In genomic region chr4:122859096-122859674, GRCm38 (mm10) we compare ENCODE assay signal across 17 mouse cellular contexts. TPM values are rescaled to one million over a fixed set of nuclear protein-coding genes. Genes with fewer than 3 reads are reported as not detected.
DNase-seq lines count a peak whose midpoint lies in the region; ATAC-seq lines count a peak whose summit lies in the region.
"Had no signal": no experiment of that assay in that cellular context is flagged by ENCODE, and none has a peak within 500 bp of the region (broad histone marks: within the 10 kb centered on the region; RNA-seq: fewer than 3 reads in every experiment).

No protein-coding gene starts in this region.

- H3K4me2 ChIP-seq in heart, embryonic 13.5 days = no peak overlapping the region
- H3K4me2 ChIP-seq: heart, embryonic 11.5 days; intestine, embryonic 15.5 days; limb, embryonic 12.5 days; midbrain, embryonic 15.5 days had no signal

- peaks cover 92% of the 10 kb centered on the region for H3K36me3 ChIP-seq in heart, embryonic 13.5 days

- H3K4me1 ChIP-seq in heart, embryonic 13.5 days = no peaks in the 10 kb centered on the region
- H3K4me1 ChIP-seq: hindbrain, embryonic 10.5 days; intestine, embryonic 15.5 days; limb, embryonic 12.5 days; midbrain, embryonic 15.5 days had no signal

- ATAC-seq in heart, embryonic 13.5 days (ENCODE audit: extremely low read depth, insufficient number of reproducible peaks, low FRiP score, low TSS enrichment) = no peak
- ATAC-seq in common myeloid progenitor, adult 5-6 weeks (replicated peaks; ENCODE audit: low read depth, poor library complexity, severe bottlenecking) = peak; percentile 23; the same call in 1 of the 2 replicates
- ATAC-seq: intestine, embryonic 15.5 days; midbrain, embryonic 15.5 days had no signal

- no peaks in the 10 kb centered on the region for H3K9me3 ChIP-seq in heart, embryonic 13.5 days
- H3K9me3 ChIP-seq: hindbrain, embryonic 10.5 days; intestine, embryonic 15.5 days; limb, embryonic 12.5 days; midbrain, embryonic 15.5 days had no signal

- H3K9ac ChIP-seq in heart, embryonic 13.5 days = 0 out of 2 replicates have a peak overlapping the region, but pooled peaks have one; percentile 10
- H3K9ac ChIP-seq: intestine, embryonic 15.5 days; limb, embryonic 12.5 days; midbrain, embryonic 15.5 days had no signal

- no peak overlapping the region for H3K4me3 ChIP-seq in heart, embryonic 13.5 days
- H3K4me3 ChIP-seq: erythroblast, embryonic 14.5 days; hindbrain, embryonic 10.5 days; intestine, embryonic 15.5 days; limb, embryonic 12.5 days; midbrain, embryonic 15.5 days had no signal

- intact Hi-C loops in heart, postnatal 10 days (cut with DNase I) = loop anchor here (2.0 kb wide), 1 partner anchor 50 kb away; no protein-coding TSS in a partner anchor

- H3K27ac ChIP-seq in heart, embryonic 13.5 days (replicated peaks) = no peak overlapping the region
- H3K27ac ChIP-seq: hindbrain, embryonic 10.5 days; intestine, embryonic 15.5 days; limb, embryonic 12.5 days; midbrain, embryonic 15.5 days had no signal

- no peak for DNase-seq in heart, postnatal 10 days
- peak; percentile 50 for DNase-seq in 3134 (ENCODE audit: extremely low read depth, insufficient read length, low spot score)
- peak; percentile 32 for DNase-seq in lung, postnatal 25 days (ENCODE audit: low spot score)
- DNase-seq in embryo, embryonic 9.5 days (ENCODE audit: extremely low spot score) = no peak
- DNase-seq in adrenal gland, postnatal 4 days (ENCODE audit: low spot score in 2 of 2) = no peak
- DNase-seq in ovary, postnatal 10 days (ENCODE audit: low spot score) = no peak
- DNase-seq: B cell, adult 2 months; cerebellum, adult 11 months; gastrocnemius, postnatal 14 days had no signal

- no peaks in the 10 kb centered on the region for H3K27me3 ChIP-seq in heart, embryonic 13.5 days (replicated peaks)
- H3K27me3 ChIP-seq: intestine, embryonic 15.5 days; limb, embryonic 12.5 days; midbrain, embryonic 15.5 days had no signal

- 59% methylated on average over 6 of the region's 6 CpGs for WGBS in heart, embryonic 13.5 days

RNA-seq across cellular contexts. Expression of gene Ppt1, which starts 23.1 kb away (rescaled TPM):
- 61.2 and 65.4 TPM in 2 replicates for polyA plus RNA-seq in heart, embryonic 13.5 days (2015; fragmentation: Nextera tagmentation; extraction: Ambion mirVana)
- 10 to 100 TPM; 40.1 to 46.6 TPM for total RNA-seq in heart, postnatal 10 days (2021)
- 52.5 and 64.8 TPM in 2 replicates for total RNA-seq in common myeloid progenitor, adult 5-6 weeks (2017)
- total RNA-seq in adrenal gland, postnatal 4 days (2021) = 10 to 100 TPM; 74.6 to 78.1 TPM

RNA-seq across cellular contexts. Expression of gene Cap1, which starts 26.7 kb away (rescaled TPM):
- polyA plus RNA-seq in heart, embryonic 13.5 days (2015; fragmentation: Nextera tagmentation; extraction: Ambion mirVana) = 49.7 and 50.8 TPM in 2 replicates
- total RNA-seq in heart, postnatal 10 days (2021) = 10 to 100 TPM; 84.6 to 89.1 TPM
- total RNA-seq in common myeloid progenitor, adult 5-6 weeks (2017) = 114 and 153 TPM in 2 replicates
- 100 to 1,000 TPM; 138 to 147 TPM for total RNA-seq in adrenal gland, postnatal 4 days (2021)

Comparison
In these comparisons a context has a peak if more than half of its experiments do, and no peak if none do; other contexts are left out.
1. DNase-seq: peak in 3134 (single experiment) and lung, postnatal 25 days (single experiment); none in heart, postnatal 10 days (0 of 2), embryo, embryonic 9.5 days (single experiment), adrenal gland, postnatal 4 days (0 of 2) and ovary, postnatal 10 days (single experiment).